ENCODE assay signal across 1 mouse cellular context in the genomic region with DNA sequence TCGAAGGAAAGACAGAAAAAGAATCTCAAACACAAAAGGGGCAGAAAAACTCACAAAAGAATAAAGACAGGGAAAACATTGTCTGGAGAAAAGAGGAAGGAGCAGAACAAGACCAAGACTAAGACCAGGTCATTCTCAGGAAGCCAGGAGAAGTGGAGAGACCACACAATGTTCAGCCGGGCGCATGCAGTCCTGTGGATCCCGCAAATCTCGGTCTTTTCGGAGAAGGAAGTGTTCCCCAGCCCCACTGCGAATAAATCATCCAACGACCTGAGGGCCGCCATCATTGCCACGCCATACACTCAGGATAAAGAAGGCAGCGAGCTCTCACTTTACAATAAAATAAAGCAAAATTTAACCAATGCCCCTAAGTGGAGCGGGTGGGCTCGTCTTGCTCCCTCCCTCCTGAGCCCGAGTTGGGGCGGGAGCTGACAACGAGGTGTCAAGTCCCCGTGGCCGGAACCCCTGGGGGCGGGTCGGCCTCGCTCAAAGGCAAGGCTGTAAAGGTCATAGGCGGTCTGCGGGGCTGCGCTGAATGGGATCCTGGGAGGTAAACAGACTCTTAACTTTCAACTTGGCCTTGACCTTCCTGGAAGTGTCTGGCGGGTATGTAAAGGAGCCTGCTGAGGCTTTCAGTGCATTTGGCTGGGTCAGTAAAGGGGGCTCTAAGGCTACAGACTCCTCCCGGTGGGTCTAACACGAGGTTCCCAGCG.
TF ChIP-seq lines count a peak whose summit lies in the region.

No protein-coding gene starts in this region.

TF ChIP-seq in ES-E14, 5 proteins besides CTCF, POLR2A, EP300 and RAD21 (continued from another document):
- TF ChIP-seq MAFK (IDR thresholded peaks at IDR 0.05; ENCODE audit: insufficient read depth, low read depth, low read length), result no peak
